Mouse (Mus musculus): Measurements from ENCODE around the gene Serinc3.

GRCm38 (mm10) chr2:163691846-163692605 lies 47.1 kb upstream of the Serinc3 start:
- no peak for TF ChIP-seq CTCF (IDR thresholded peaks at IDR 0.05; ENCODE audit: low read depth, low read length)
- TF ChIP-seq POLR2A (IDR thresholded peaks at IDR 0.05; ENCODE audit: borderline replicate concordance, low read depth, low read length) = no peak
